ENCODE assay signal across 8 mouse cellular contexts in genomic region chr10:25200691-25201090, GRCm38 (mm10).
DNase-seq lines count a peak whose midpoint lies in the region; ATAC-seq and TF ChIP-seq lines count a peak whose summit lies in the region.

No protein-coding gene starts in this region.

- no peaks in the 10 kb centered on the region for H3K27me3 ChIP-seq in heart, embryonic 14.5 days (ENCODE audit: control insufficient read depth, insufficient read depth, low read length)
- no peaks in the 10 kb centered on the region for H3K27me3 ChIP-seq in midbrain, embryonic 14.5 days (ENCODE audit: control insufficient read depth, insufficient read depth, low read length)
- peaks cover 25% of the 10 kb centered on the region for H3K27me3 ChIP-seq in midbrain, embryonic 10.5 days (ENCODE audit: low read depth, poor library complexity, severe bottlenecking)
- no peaks in the 10 kb centered on the region for H3K27me3 ChIP-seq in intestine, postnatal 0 days (replicated peaks; ENCODE audit: control insufficient read depth, insufficient read depth, low read length)
- H3K27me3 ChIP-seq in stomach, postnatal 0 days (ENCODE audit: control insufficient read depth, insufficient read depth, low read length), result no peaks in the 10 kb centered on the region
- H3K27me3 ChIP-seq in kidney, adult 2 months (replicated peaks; ENCODE audit: control insufficient read depth, insufficient read depth, low read length), result no peaks in the 10 kb centered on the region

- DNase-seq in heart, adult 8-10 months (ENCODE audit: low spot score), result no peak
- DNase-seq in midbrain, embryonic 14.5 days, result no peak
- DNase-seq in midbrain, embryonic 10.5 days (ENCODE audit: low spot score), result no peak
- DNase-seq in stomach, postnatal 0 days (ENCODE audit: low spot score), result no peak
- no peak for DNase-seq in kidney, postnatal 14 days
- no peak for DNase-seq in kidney, adult 2 months

- no peak for TF ChIP-seq EP300 in stomach, postnatal 0 days (optimal IDR thresholded peaks at IDR 0.05)

- H3K4me1 ChIP-seq in heart, embryonic 14.5 days (ENCODE audit: control insufficient read depth in 2 of 2, insufficient read depth in 2 of 2, low read length in 2 of 2), result peaks cover 13 to 29% of the 10 kb centered on the region in 2 experiments
- 0 out of 2 replicates have a peak, but pooled peaks cover 6% of the 10 kb centered on the region for H3K4me1 ChIP-seq in midbrain, embryonic 14.5 days (ENCODE audit: control insufficient read depth, insufficient read depth, low read length)
- H3K4me1 ChIP-seq in midbrain, embryonic 10.5 days, result peaks cover 11% of the 10 kb centered on the region
- H3K4me1 ChIP-seq in intestine, postnatal 0 days (replicated peaks; ENCODE audit: control insufficient read depth, insufficient read depth, low read length), result no peaks in the 10 kb centered on the region
- no peaks in the 10 kb centered on the region for H3K4me1 ChIP-seq in stomach, postnatal 0 days (replicated peaks; ENCODE audit: control insufficient read depth, insufficient read depth)
- H3K4me1 ChIP-seq in kidney, adult 2 months (ENCODE audit: control insufficient read depth, insufficient read depth, low read length), result 0 out of 2 replicates have a peak, but pooled peaks cover 2% of the 10 kb centered on the region

- no peaks in the 10 kb centered on the region for H3K36me3 ChIP-seq in heart, embryonic 14.5 days (ENCODE audit: control insufficient read depth, insufficient read depth, low read length)
- H3K36me3 ChIP-seq in midbrain, embryonic 14.5 days (ENCODE audit: control insufficient read depth, insufficient read depth, low read length), result no peaks in the 10 kb centered on the region
- no peaks in the 10 kb centered on the region for H3K36me3 ChIP-seq in midbrain, embryonic 10.5 days
- no peaks in the 10 kb centered on the region for H3K36me3 ChIP-seq in intestine, postnatal 0 days (ENCODE audit: control insufficient read depth, insufficient read depth)
- no peaks in the 10 kb centered on the region for H3K36me3 ChIP-seq in stomach, postnatal 0 days (ENCODE audit: control insufficient read depth, insufficient read depth, low read length)
- H3K36me3 ChIP-seq in kidney, adult 2 months (ENCODE audit: control insufficient read depth, insufficient read depth, low read length), result no peaks in the 10 kb centered on the region

- no peak overlapping the region for H3K27ac ChIP-seq in heart, embryonic 14.5 days (replicated peaks in 1 of 2; ENCODE audit: control insufficient read depth in 1 of 2, insufficient read depth in 1 of 2, low read depth in 2 of 2, low read length in 2 of 2)
- no peak overlapping the region for H3K27ac ChIP-seq in midbrain, embryonic 14.5 days (replicated peaks; ENCODE audit: low read depth, low read length)
- H3K27ac ChIP-seq in midbrain, embryonic 10.5 days (replicated peaks), result no peak overlapping the region
- no peak overlapping the region for H3K27ac ChIP-seq in intestine, postnatal 0 days (ENCODE audit: low read depth, low read length)
- no peak overlapping the region for H3K27ac ChIP-seq in stomach, postnatal 0 days (replicated peaks)
- H3K27ac ChIP-seq in kidney, adult 2 months (ENCODE audit: insufficient read depth, low read depth, low read length), result no peak overlapping the region

- 85% methylated on average over 7 of the region's 7 CpGs for WGBS in heart, embryonic 14.5 days
- 90% methylated on average over 7 of the region's 7 CpGs for WGBS in midbrain, embryonic 14.5 days
- WGBS in midbrain, embryonic 10.5 days, result 89% methylated on average over 7 of the region's 7 CpGs
- WGBS in intestine, postnatal 0 days, result 48% methylated on average over 7 of the region's 7 CpGs
- 66% methylated on average over 7 of the region's 7 CpGs for WGBS in stomach, postnatal 0 days
- WGBS in kidney, adult 2 months, result 85% methylated on average over 7 of the region's 7 CpGs

- ATAC-seq in heart, embryonic 14.5 days (ENCODE audit: insufficient number of reproducible peaks, insufficient read depth, low FRiP score, low read depth), result no peak
- ATAC-seq in midbrain, embryonic 14.5 days (ENCODE audit: low FRiP score, low TSS enrichment), result 0 out of 2 replicates have a peak, but pooled peaks have one; percentile 25
- ATAC-seq in intestine, postnatal 0 days, result no peak
- no peak for ATAC-seq in stomach, postnatal 0 days (ENCODE audit: low FRiP score, low TSS enrichment)

- no peak for TF ChIP-seq POLR2A in kidney, adult 2 months (IDR thresholded peaks at IDR 0.05; ENCODE audit: low read depth, low read length)

- no peak overlapping the region for H3K4me3 ChIP-seq in heart, embryonic 14.5 days (ENCODE audit: control insufficient read depth in 1 of 2, insufficient read depth in 1 of 2, low read depth in 1 of 2, low read length in 2 of 2)
- no peak overlapping the region for H3K4me3 ChIP-seq in midbrain, embryonic 14.5 days (replicated peaks; ENCODE audit: low read depth, low read length)
- no peak overlapping the region for H3K4me3 ChIP-seq in midbrain, embryonic 10.5 days
- peak overlapping the region; percentile 50; the same call in 1 of the 2 replicates for H3K4me3 ChIP-seq in intestine, postnatal 0 days (ENCODE audit: low read depth, low read length)
- H3K4me3 ChIP-seq in stomach, postnatal 0 days (ENCODE audit: low read depth, low read length), result no peak overlapping the region
- H3K4me3 ChIP-seq in kidney, adult 2 months (ENCODE audit: insufficient read depth, low read depth, low read length), result no peak overlapping the region

- TF ChIP-seq CTCF in intestine, postnatal 0 days (IDR thresholded peaks at IDR 0.05; ENCODE audit: low read depth), result no peak
- TF ChIP-seq CTCF in stomach, postnatal 0 days (IDR thresholded peaks at IDR 0.05; ENCODE audit: low read depth), result no peak
- no peak for TF ChIP-seq CTCF in kidney, adult 2 months (conservative IDR thresholded peaks at IDR 0.05; ENCODE audit: insufficient read depth, insufficient read length, low read depth, low read length)

- peak overlapping the region; percentile 87; the same call in 1 of the 2 replicates for H3K4me2 ChIP-seq in heart, embryonic 14.5 days (ENCODE audit: low read length)
- peak overlapping the region; percentile 64 for H3K4me2 ChIP-seq in midbrain, embryonic 14.5 days (ENCODE audit: low read length)
- H3K4me2 ChIP-seq in intestine, postnatal 0 days (replicated peaks; ENCODE audit: low read depth), result peak overlapping the region; percentile 73
- H3K4me2 ChIP-seq in stomach, postnatal 0 days (replicated peaks; ENCODE audit: low read depth), result peak overlapping the region; percentile 71; the same call in 1 of the 2 replicates

- H3K9ac ChIP-seq in heart, embryonic 14.5 days (ENCODE audit: low read length), result no peak overlapping the region
- no peak overlapping the region for H3K9ac ChIP-seq in midbrain, embryonic 14.5 days (replicated peaks; ENCODE audit: low read length)
- no peak overlapping the region for H3K9ac ChIP-seq in intestine, postnatal 0 days (ENCODE audit: low read depth, low read length)
- no peak overlapping the region for H3K9ac ChIP-seq in stomach, postnatal 0 days (ENCODE audit: low read length)

- H3K9me3 ChIP-seq in heart, embryonic 14.5 days (ENCODE audit: control insufficient read depth, low read length), result no peaks in the 10 kb centered on the region
- H3K9me3 ChIP-seq in midbrain, embryonic 14.5 days (ENCODE audit: control insufficient read depth, low read length), result no peaks in the 10 kb centered on the region
- H3K9me3 ChIP-seq in midbrain, embryonic 10.5 days (replicated peaks), result no peaks in the 10 kb centered on the region
- no peaks in the 10 kb centered on the region for H3K9me3 ChIP-seq in intestine, postnatal 0 days (ENCODE audit: control insufficient read depth)
- H3K9me3 ChIP-seq in stomach, postnatal 0 days (ENCODE audit: control insufficient read depth, low read length), result no peaks in the 10 kb centered on the region
